Mouse (Mus musculus): ENCODE measurements around the gene Tdrd12. TPM values are rescaled to one million over a fixed set of nuclear protein-coding genes. Genes with fewer than 3 reads are reported as not detected.

Tdrd12 gene
- total and polyA plus RNA-seq, 3 experiments: 0.23 TPM; not detected in 2

DNA sequence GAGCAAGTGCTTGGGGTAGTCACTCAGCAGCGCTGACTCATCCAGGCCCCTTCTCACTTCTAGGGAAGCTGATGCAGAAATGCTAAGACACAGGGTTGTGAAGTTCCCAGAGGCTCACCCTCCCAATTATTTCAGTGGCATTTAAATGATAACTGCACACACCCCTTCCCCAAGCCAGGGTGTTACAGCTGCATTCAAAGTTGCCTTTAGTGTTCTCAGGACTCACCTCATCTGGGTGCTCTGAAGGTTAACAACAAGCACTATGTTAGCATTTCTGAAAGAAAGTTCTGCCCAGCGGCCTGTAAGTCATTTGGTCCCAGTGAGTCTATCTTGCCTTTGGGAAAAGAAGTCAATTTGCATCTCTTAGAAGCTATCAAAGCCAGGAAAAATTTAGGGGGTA lies 69.7 kb downstream of the Tdrd12 start:
- ATAC-seq (ENCODE audit: extremely low read depth, insufficient number of reproducible peaks, low FRiP score, poor library complexity, severe bottlenecking): no peak
- H3K4me3 ChIP-seq (ENCODE audit: low read depth, low read length): no peak overlapping the region
- H3K9me3 ChIP-seq (replicated peaks): no peaks in the 10 kb centered on the region
- no peaks in the 10 kb centered on the region for H3K36me3 ChIP-seq (replicated peaks)
- no peaks in the 10 kb centered on the region for H3K27me3 ChIP-seq (ENCODE audit: insufficient read depth, low read length)
- 0 out of 2 replicates have a peak, but pooled peaks cover 3% of the 10 kb centered on the region for H3K4me1 ChIP-seq (ENCODE audit: insufficient read depth, low read depth, low read length)
- no peak for TF ChIP-seq GATA1 (IDR thresholded peaks at IDR 0.05; ENCODE audit: borderline replicate concordance, low read length)
- no peak for TF ChIP-seq GATA2 (IDR thresholded peaks at IDR 0.05; ENCODE audit: borderline replicate concordance, low read depth, low read length)
- TF ChIP-seq CTCF (IDR thresholded peaks at IDR 0.05; ENCODE audit: low read depth, low read length): no peak
- no peak for TF ChIP-seq TAL1 (conservative IDR thresholded peaks at IDR 0.05; ENCODE audit: low read depth, low read length)
- TF ChIP-seq POLR2AphosphoS5 (IDR thresholded peaks at IDR 0.05; ENCODE audit: insufficient replicate concordance, low read depth, low read length): no peak
- no peak for DNase-seq (ENCODE audit: low spot score)

DNA sequence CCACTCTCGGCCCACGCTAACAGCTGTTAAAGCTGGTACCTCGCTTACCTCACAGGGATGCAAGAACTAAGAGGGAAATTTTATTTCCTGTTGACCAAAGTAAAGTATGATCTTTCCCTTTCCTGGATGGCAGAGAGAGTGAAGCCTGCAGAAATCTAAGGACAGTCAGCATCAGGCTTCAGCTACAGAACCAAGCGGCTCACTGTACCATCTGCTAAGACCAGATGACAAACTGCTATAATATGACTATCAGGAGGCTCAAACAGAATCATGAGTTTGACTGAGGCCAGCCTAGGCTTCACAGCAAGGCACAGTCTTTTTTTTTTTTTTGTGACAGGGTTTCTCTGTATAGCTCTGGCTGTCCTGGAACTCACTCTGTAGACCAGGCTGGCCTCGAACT lies 72.5 kb downstream of the Tdrd12 start:
- no peaks in the 10 kb centered on the region for H3K36me3 ChIP-seq (replicated peaks)
- no peaks in the 10 kb centered on the region for H3K4me1 ChIP-seq (ENCODE audit: insufficient read depth, low read depth, low read length)
- no peaks in the 10 kb centered on the region for H3K27me3 ChIP-seq (ENCODE audit: insufficient read depth, low read length)
- no peaks in the 10 kb centered on the region for H3K9me3 ChIP-seq (replicated peaks)
- DNase-seq (ENCODE audit: low spot score) (no peak), ATAC-seq (ENCODE audit: extremely low read depth, insufficient number of reproducible peaks, low FRiP score, poor library complexity, severe bottlenecking) (no peak)
- no peak overlapping the region for H3K4me3 ChIP-seq (ENCODE audit: low read depth, low read length)
- TF ChIP-seq GATA2 (IDR thresholded peaks at IDR 0.05; ENCODE audit: borderline replicate concordance, low read depth, low read length) (no peak), CTCF (IDR thresholded peaks at IDR 0.05; ENCODE audit: low read depth, low read length) (no peak), TAL1 (conservative IDR thresholded peaks at IDR 0.05; ENCODE audit: low read depth, low read length) (no peak), GATA1 (IDR thresholded peaks at IDR 0.05; ENCODE audit: borderline replicate concordance, low read length) (no peak), POLR2AphosphoS5 (IDR thresholded peaks at IDR 0.05; ENCODE audit: insufficient replicate concordance, low read depth, low read length) (no peak)

DNA sequence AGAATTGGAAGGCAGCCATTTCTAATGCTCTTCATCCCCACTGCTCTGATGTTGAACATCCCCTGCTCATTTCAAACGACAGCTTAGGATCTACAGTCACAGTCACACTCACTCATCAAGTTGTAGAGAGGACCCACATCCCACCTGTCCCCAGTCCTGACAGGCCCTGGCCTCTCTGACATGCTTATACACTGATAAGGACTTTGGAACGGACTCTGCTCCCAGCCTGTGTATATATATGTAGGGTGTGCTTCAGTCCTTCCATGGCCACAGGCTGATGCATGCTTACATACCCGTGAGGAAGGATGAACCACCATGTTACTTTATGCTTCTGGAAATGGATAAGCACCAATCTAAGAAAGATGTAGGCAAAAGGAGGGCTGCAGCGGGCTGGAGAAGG lies 76.6 kb downstream of the Tdrd12 start:
- Histone ChIP-seq H3K4me3 (ENCODE audit: low read depth, low read length) (no peak overlapping the region), H3K36me3 (replicated peaks) (no peaks in the 10 kb centered on the region), H3K9me3 (replicated peaks) (no peaks in the 10 kb centered on the region), H3K27me3 (ENCODE audit: insufficient read depth, low read length) (no peaks in the 10 kb centered on the region; the same call in none of the 2 replicates), H3K4me1 (ENCODE audit: insufficient read depth, low read depth, low read length) (no peaks in the 10 kb centered on the region)
- TF ChIP-seq CTCF (IDR thresholded peaks at IDR 0.05; ENCODE audit: low read depth, low read length) (no peak), POLR2AphosphoS5 (IDR thresholded peaks at IDR 0.05; ENCODE audit: insufficient replicate concordance, low read depth, low read length) (no peak), TAL1 (conservative IDR thresholded peaks at IDR 0.05; ENCODE audit: low read depth, low read length) (no peak), GATA2 (IDR thresholded peaks at IDR 0.05; ENCODE audit: borderline replicate concordance, low read depth, low read length) (no peak), GATA1 (IDR thresholded peaks at IDR 0.05; ENCODE audit: borderline replicate concordance, low read length) (no peak)
- ATAC-seq (ENCODE audit: extremely low read depth, insufficient number of reproducible peaks, low FRiP score, poor library complexity, severe bottlenecking) (no peak), DNase-seq (ENCODE audit: low spot score) (no peak)

DNA sequence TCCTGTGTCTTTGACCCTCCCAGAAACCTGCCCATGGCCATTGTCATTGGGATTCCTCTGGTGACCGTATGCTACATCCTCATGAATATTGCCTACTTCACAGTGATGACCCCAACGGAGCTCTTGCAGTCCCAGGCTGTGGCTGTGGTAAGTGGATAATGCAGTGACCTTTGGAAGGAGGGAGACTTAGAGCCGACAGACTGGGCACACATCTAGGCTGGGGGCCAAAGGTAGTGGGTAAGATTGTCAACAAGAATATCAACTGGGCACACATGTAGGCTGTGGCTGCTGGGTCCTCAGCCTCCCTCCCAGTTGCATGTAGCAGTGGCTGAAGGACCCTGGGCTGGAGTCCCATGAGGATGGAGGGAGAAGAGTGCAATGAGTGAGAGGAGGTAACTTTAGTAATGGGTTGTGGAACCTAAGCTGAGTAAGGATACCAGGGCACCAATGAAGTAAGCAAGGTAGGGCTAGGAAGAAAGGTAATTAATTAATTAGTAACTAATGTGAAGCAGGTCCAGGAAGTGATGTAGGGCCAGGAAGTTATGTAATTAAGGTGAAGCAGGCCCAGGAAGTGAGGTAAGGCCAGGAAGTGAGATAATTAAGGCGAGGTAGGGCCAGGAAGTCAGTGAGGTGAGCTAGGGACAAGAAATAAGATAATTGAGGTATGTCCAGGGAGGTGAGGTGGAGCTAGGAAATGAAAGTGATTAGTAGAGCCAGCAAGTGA lies 81.3 kb downstream of the Tdrd12 start:
- DNase-seq (ENCODE audit: low spot score) (no peak), ATAC-seq (ENCODE audit: extremely low read depth, insufficient number of reproducible peaks, low FRiP score, poor library complexity, severe bottlenecking) (no peak)
- TF ChIP-seq CTCF (IDR thresholded peaks at IDR 0.05; ENCODE audit: low read depth, low read length): no peak
- TF ChIP-seq GATA1 (IDR thresholded peaks at IDR 0.05; ENCODE audit: borderline replicate concordance, low read length): no peak
- no peak for TF ChIP-seq GATA2 (IDR thresholded peaks at IDR 0.05; ENCODE audit: borderline replicate concordance, low read depth, low read length)
- TF ChIP-seq TAL1 (conservative IDR thresholded peaks at IDR 0.05; ENCODE audit: low read depth, low read length): no peak
- TF ChIP-seq POLR2AphosphoS5 (IDR thresholded peaks at IDR 0.05; ENCODE audit: insufficient replicate concordance, low read depth, low read length): no peak
- no peaks in the 10 kb centered on the region for H3K9me3 ChIP-seq (replicated peaks)
- no peaks in the 10 kb centered on the region for H3K4me1 ChIP-seq (ENCODE audit: insufficient read depth, low read depth, low read length)
- no peak overlapping the region for H3K4me3 ChIP-seq (ENCODE audit: low read depth, low read length)
- no peaks in the 10 kb centered on the region for H3K36me3 ChIP-seq (replicated peaks)
- no peaks in the 10 kb centered on the region; the same call in none of the 2 replicates for H3K27me3 ChIP-seq (ENCODE audit: insufficient read depth, low read length)

DNA sequence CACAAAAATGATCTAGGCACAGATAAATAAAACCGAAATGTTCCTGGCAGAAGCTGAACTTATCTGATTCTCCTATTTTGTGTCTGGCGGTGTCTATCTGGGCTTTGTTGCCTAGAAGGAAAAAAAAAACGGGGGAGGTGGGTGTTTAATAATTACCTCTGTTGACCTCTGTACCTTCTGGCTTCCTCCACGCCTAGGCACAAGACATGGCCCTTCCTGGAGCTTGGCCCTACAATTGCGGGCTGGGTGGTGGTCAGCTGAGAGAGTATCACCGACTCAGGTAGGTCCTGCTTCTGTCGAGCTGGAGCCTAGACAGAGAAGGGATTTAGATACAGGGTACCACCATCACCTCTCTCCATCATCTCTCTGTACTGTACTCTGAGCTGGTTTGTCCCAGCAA lies 88.7 kb downstream of the Tdrd12 start:
- no peak for TF ChIP-seq TAL1 (conservative IDR thresholded peaks at IDR 0.05; ENCODE audit: low read depth, low read length)
- no peak for TF ChIP-seq CTCF (IDR thresholded peaks at IDR 0.05; ENCODE audit: low read depth, low read length)
- H3K9me3 ChIP-seq (replicated peaks): no peaks in the 10 kb centered on the region
- peaks cover 6% of the 10 kb centered on the region; the same call in 1 of the 2 replicates for H3K27me3 ChIP-seq (ENCODE audit: insufficient read depth, low read length)
- ATAC-seq (ENCODE audit: extremely low read depth, insufficient number of reproducible peaks, low FRiP score, poor library complexity, severe bottlenecking) (no peak), DNase-seq (ENCODE audit: low spot score) (no peak)
- H3K4me3 ChIP-seq (ENCODE audit: low read depth, low read length): no peak overlapping the region
- no peaks in the 10 kb centered on the region for H3K36me3 ChIP-seq (replicated peaks)
- H3K4me1 ChIP-seq (ENCODE audit: insufficient read depth, low read depth, low read length): peaks cover 2% of the 10 kb centered on the region; the same call in 1 of the 2 replicates

DNA sequence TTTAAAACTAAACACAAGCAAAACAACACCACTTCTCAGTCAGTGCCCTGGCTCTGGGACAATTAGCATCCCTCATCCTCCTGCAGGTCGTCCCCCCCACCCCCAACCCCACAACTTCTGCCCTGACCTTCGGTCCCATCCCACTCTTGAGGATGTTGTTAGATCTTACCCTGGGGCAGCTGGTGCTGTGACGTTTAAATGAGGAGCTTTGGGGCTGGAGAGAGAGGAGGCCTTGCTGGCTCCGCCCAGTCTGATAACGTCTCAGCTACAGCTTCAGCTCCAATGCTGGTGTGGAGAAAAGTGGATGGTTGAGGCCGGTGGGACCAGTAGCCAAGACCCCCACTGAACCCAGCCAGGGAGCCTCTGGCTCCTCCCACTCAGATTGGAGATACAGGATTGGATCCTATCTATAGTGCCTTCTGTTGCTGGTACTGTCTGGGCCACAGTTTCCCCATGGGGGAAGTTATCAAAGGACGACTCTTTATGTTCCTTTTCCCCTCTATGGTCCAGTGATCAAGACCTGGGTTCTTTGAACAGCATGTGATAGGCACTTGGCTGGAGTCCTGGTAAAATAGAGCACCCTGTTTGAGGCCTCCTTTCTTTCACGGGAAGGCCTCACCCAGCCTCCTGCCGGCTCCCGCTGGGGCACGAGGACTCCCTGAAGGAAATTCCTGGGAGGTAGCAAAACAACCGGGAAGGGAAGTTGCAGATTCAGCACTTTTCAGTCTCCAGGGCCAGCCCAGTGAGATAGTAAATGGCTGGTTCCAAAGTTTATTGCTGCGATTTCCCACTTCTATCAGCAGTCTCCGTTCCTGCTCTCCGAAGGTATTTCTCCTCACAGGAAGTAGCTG lies 89.3 kb downstream of the Tdrd12 start, which contains the start of gene Slc7a9:
Slc7a9 (plus strand) TSS at position 801 of the 851 bp plus-strand sequence.
- H3K4me1 ChIP-seq (ENCODE audit: insufficient read depth, low read depth, low read length): peaks cover 2% of the 10 kb centered on the region; the same call in 1 of the 2 replicates
- no peaks in the 10 kb centered on the region for H3K9me3 ChIP-seq (replicated peaks)
- ATAC-seq (ENCODE audit: extremely low read depth, insufficient number of reproducible peaks, low FRiP score, poor library complexity, severe bottlenecking): no peak
- no peaks in the 10 kb centered on the region for H3K36me3 ChIP-seq (replicated peaks)
- no peak within 1 kb of the TSS for H3K4me3 ChIP-seq (ENCODE audit: low read depth, low read length)
- DNase-seq (ENCODE audit: low spot score): no peak
- TF ChIP-seq CTCF (IDR thresholded peaks at IDR 0.05; ENCODE audit: low read depth, low read length) (no peak), TAL1 (conservative IDR thresholded peaks at IDR 0.05; ENCODE audit: low read depth, low read length) (no peak), GATA1 (IDR thresholded peaks at IDR 0.05; ENCODE audit: borderline replicate concordance, low read length) (no peak), GATA2 (IDR thresholded peaks at IDR 0.05; ENCODE audit: borderline replicate concordance, low read depth, low read length) (no peak), POLR2AphosphoS5 (IDR thresholded peaks at IDR 0.05; ENCODE audit: insufficient replicate concordance, low read depth, low read length) (no peak)
- H3K27me3 ChIP-seq (ENCODE audit: insufficient read depth, low read length): peaks cover 6% of the 10 kb centered on the region; the same call in 1 of the 2 replicates
